Mouse (Mus musculus) spleen, embryonic (tissue): ENCODE data around the gene 1810009A15Rik.
"Not testable (repeated sequence)": the region's sequence is repeated elsewhere in the genome, so short reads cannot be mapped to it uniquely, and the experiment has no call there.

Source experiments
- CTCF ChIA-PET: fragments of 350-600 bp; sonication (Branson Sonifier 250); formaldehyde crosslinking; loops from one replicate; lab custom pipeline; 2022; lab: Charles Lee

Gene 1810009A15Rik

DNA sequence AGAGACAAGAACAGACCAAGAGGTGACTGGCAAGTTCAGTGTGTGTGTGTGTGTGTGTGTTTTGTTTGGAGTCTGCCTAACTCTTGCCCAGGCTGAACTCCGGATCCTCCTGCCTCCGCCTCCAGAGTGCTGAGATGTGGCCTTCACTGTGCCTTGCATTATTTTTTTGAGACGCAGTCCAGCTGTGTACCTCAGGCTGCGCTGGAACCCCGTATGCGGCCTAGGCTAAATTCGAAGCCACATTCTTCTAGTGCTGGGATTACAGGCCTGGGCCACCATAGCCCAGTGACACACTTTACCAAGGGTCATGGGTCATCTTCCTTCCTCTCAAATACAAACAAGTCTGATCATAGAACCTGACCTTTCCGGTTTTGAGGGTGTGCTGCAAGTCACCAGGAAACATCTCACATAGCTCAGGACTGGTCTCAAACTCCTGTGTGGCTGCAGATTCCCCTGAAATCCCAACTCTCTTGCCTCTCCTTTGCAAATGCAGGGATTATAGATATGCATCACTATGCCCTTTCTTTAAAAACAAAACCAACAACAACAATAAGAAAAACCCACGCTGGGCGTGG, 16.3 kb upstream of the 1810009A15Rik start:
- CTCF ChIA-PET: interaction anchor here (0.7 kb wide), 1 partner anchor 16 kb away, joined by 6 read pairs; no protein-coding TSS in a partner anchor

DNA sequence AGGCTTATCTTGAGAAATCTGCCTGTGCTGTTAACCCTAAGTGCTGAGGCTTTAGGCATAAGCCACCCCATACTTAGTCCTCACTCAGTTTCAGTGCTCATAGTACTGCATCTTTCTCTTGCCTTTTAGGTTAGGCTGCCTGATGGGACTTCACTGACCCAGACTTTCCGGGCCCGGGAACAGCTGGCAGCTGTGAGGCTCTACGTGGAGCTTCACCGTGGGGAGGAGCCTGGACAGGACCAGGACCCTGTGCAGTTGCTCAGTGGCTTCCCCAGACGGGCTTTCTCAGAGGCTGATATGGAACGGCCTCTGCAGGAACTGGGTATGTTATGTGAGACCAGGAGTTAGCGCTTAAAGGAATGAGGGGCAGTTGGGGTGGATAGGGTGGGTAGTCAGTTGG, 13.6 kb upstream of the 1810009A15Rik start:
- CTCF ChIA-PET: no interaction called here

DNA sequence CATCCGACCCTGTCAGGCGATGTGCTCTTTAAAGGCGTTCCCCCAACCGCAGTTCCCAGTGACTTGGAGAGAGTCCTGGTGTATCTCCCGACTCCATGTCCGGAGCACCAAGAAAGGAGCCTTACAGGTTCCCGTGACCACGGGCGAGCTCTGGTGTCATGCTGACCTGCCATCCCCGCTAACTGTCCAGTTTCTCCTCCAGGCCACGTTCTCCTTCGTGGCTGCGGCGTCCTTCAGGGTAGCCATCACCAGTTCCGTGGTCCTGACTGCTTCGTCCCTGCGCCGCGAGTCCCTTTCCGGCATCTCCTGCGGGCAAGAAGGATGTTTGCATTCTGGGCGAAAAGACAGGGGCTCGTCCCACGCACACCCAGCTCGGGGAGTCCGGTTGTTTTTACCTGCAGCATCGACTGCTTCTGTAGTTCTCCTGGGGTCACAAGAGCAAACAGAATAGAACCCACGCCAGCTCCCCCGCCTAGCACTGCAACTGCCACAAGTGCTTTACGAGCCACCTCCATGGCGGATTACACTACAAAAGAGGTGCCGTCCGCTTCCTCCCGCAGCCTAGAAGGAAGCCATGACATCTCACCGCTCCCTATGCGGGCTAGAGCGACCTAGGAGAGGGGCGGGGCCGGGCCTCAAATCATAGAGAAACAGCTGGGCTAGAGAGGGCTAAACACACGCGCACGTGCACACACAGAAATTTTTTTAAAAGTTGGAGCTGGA, 8.2 kb upstream of the 1810009A15Rik start, which contains the start of gene Uqcc3:
Gene Uqcc3 (minus strand): TSS at position 613 of the 723 bp plus-strand sequence.
- CTCF ChIA-PET: interaction anchor here (0.9 kb wide), 1 partner anchor 229 kb away, joined by 3 read pairs; no protein-coding TSS in a partner anchor

DNA sequence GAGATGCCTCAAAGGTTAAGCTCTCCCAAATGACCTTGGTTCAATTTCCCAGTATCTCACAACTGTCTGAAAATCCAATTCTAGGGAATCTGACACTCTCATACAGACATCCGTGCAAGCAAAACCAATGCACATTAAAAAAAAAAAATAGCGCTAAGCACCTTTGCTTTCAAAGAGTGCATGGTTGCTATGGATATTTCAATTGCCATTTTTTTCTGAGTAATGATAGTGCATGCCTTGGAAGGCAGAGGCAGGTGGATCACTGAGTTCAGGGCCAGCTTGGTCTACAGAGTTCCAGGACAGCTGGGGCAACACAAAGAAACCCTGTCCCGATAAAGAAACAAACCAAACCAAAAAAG, 7.6 kb upstream of the 1810009A15Rik start:
- CTCF ChIA-PET: interaction anchor here (0.7 kb wide), 1 partner anchor 67 kb away, joined by 3 read pairs; no protein-coding TSS in a partner anchor

DNA sequence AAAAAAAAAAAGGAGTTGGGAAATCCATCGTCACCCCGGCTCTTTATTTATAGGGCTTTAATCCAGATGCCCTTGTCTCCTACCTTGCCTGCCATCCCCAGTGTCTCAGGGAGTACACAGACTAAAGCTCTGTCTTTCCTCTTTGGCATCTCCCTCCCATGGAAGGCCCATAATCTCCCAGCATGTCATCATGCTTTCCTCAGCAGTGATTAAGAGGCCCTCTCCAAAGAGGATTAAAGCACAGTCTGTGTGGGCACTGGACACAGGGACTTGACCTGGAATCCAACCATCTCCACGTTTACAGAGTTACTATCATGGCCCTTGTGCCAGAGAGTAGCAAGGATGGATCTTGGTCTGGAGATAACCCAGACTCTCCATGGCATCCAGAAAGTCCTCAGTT, 5.0 kb upstream of the 1810009A15Rik start, which contains the start of the genes Lbhd1 and Gm49403:
Gene Lbhd1 (plus strand): TSS at position 117 of the 400 bp plus-strand sequence.
Gene Gm49403 (plus strand): TSS at position 315 of the 400 bp plus-strand sequence.
- CTCF ChIA-PET: no interaction called here

DNA sequence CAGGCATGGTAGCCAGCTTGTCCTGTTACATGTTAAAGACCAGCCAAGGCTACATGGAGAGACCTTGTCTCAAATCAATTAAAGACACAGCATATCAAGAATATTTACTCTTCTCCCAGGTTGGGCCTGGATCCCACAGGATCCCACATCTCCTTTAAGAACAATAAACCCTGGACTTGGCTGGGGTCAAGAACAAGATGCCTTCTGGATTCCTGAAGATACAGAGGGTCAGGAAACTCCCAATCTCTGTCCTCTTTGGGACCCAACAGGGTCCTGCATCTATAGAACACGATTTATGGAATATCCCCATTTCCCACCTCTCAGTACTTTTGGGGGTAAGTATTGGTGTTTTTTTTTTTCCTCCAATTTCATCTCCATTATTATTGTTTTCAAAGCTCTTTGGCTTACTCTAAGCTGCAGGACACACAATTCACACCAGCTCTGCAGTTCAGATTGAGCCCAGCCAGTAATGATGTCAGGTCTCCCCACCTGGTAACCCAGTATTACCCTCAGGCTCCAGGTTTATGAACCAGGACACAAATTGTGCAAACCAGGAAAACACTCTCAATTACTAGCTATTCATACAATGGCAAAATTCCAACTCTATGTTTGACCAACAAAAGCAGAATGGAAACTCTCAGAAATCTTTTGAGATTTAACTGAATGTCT, 1.6 kb upstream of the 1810009A15Rik start:
- CTCF ChIA-PET: interaction anchor here (0.9 kb wide), 1 partner anchor 44 kb away, joined by 4 read pairs; no protein-coding TSS in a partner anchor

DNA sequence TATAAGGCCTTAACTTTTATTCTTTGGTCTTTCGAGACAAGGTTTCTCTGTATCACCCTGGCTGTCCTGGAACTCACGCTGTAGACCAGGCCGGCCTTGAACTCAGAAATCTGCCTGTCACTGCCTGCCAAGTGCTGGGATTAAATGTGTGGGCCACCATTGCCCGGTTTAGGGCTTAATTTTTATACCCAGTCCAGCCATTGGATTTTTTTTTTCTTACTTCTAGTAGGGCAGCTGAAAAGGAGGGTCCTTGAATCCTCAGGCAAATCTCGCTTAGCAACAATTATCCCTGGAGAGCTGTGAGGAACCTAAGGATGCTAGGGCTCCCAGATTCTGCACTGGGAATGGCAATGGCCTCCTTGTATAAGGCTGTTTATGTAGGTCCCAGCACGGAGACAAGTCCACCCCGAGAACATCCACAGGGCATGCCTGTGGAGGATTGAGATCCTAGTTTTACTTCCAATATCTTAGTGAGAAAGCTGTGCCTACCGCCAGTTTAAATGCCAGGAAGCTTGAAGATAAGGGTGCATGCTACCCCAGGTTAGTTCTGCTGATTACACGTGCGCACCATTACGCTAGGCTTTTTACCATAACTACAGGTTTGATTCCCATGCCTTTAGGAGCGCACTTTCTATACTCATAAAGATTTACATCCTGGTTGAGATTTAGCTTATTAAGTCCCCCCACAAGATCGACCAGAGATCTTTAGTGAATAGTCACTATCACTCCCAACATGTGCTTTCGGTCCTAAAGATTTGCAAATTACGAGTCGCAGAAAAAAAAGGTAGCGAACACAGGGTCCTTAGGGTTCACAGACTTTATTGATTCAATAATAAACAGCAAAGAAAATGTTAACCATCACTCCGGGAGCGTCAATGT, 829 bp upstream of the 1810009A15Rik start:
- CTCF ChIA-PET: interaction anchor here (0.5 to 0.7 kb wide), 2 partner anchors 15 to 221 kb away, joined by 4 to 6 read pairs; no protein-coding TSS in a partner anchor

DNA sequence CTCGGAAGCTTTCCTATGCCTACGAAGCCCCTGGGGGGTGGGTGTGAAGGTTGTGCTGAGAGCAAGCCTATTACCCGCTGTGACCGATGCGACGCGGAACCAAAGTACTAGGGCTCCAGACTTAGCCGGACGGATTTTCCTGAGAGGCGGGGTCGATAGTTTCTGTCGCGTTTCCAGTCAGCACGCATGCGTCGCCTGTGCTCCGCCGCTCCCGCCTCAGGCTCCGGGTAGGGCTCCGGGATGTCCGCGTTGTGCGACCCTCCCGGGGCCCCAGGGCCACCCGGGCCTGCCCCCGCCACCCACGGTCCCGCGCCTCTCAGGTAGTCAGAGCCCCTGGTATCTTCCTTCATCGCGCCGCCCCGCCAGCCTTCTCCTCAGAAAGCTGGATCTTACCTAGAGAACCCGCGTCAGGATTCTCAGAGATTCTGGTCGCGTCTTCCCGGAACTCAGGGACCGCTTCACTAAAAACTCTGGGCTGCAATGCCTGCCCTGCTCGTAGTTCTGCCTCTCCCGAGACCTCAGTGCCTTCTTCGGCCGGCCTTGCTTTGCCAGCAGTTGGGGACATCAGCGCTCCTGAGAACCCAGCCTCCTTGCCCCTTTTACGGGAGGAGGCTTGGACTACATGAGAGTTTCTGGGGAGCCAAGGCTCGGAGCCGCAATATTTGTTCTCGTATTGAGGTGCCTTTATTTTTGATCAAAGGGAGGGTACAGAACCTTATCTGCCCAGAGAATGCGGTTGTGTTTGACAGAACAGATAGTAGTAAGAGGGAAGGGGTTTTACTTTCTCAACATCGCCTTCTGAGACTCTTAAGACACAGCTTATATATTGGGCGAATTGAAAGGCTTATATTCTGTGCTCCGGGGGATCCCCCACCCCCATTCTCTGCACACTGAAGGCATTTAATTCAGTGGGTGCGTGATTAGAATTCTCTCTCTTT, 4.4 kb downstream of the 1810009A15Rik start, which contains the start of gene Ints5:
Gene Ints5 (plus strand): TSS at position 177 of the 938 bp plus-strand sequence.
- CTCF ChIA-PET: interaction anchor here (0.6 to 0.8 kb wide), 3 partner anchors 70 to 998 kb away, joined by 6 to 24 read pairs (median 6); no protein-coding TSS in a partner anchor

DNA sequence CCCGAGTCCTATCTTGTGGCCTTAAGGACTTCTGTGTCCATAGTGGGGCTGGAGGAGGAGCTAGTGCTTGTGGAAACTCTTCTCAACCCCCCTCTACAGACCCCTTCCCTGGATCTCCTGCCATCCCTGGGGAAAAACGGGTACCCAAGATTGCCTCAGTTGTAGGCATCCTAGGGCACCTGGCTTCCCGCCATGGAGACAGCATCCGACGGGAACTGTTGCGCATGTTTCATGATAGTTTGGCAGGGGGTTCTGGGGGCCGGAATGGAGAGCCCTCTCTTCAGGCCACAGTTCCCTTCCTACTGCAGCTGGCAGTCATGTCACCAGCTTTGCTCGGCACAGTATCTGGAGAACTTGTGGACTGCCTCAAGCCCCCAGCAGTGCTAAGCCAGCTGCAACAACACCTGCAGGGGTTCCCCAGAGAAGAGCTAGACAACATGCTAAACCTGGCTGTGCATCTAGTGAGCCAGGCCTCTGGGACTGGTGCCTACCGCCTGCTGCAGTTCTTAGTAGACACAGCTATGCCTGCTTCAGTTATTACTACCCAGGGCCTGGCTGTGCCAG, 6.8 kb downstream of the 1810009A15Rik start:
- CTCF ChIA-PET: interaction anchor here (0.6 kb wide), 1 partner anchor 94 kb away, joined by 3 read pairs; no protein-coding TSS in a partner anchor

DNA sequence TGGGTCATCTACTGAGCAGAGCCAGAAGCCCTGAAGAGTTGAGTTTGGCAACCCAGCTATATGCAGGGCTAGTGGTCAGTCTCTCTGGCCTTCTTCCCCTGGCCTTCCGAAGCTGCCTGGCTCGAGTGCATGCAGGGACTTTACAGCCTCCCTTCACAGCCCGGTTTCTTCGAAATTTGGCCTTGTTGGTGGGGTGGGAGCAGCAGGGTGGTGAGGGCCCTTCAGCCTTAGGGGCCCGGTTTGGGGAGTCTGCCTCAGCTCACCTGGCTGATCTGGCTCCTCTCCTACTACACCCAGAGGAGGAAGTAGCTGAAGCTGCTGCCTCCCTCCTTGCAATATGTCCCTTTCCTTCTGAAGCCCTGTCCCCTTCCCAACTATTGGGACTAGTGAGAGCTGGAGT, 7.6 kb downstream of the 1810009A15Rik start:
- CTCF ChIA-PET: not testable (repeated sequence)

DNA sequence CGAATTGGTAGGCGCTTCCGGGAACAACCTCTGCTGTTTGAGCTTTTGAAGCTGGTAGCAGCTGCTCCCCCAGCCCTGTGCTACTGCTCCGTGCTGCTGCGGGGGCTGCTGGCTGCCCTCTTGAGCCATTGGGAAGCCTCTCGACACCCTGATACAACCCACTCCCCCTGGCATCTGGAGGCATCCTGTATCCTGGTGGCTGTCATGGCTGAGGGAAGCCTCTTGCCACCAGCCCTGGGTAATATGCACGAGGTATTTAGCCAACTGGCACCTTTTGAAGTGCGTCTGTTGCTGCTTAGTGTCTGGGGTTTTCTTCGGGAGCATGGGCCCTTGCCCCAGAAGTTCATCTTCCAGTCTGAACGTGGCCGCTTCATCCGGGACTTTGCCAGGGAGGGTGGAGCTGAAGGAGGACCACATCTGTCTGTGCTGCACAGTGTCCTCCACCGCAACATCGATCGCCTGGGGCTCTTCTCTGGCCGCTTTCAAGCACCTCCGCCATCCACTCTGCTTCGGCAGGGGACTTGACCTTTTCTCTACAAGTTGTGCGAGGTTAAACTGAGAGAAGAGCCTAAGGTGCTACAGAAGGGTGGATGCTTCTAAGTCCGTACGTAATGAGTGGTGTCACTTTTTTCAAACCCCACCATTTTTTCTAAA, 8.7 kb downstream of the 1810009A15Rik start:
- CTCF ChIA-PET: not testable (repeated sequence)

DNA sequence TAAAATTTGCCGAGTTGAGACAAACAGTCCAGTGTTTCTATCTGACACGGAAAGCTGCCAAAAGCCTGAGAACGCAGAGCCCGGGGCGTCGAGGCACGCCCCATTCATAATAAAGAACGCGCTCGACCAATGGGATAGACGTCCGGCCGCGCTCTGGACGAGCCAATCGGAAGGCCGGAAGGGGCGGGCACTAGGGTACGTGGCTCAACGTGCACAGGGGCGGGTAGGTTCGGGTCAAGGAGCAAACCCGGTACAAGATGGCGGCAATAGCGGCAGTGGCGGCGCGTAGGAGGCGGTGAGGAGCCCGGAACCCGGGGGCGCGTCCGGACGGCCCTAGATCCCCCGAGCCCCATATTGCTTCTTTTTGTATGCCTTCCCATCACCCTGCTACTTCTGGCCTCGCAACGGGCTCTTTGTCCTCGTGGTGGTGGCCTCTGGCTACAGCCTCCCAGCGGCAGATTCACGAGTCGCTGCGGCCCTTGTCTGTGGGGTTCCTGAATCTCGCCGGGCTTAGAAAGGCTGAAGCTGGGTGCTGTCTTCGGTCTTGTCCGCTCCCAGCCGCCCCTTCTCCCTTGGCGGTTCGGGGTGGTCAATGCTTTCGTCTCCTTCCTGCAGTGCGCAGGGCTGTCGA, 9.3 kb downstream of the 1810009A15Rik start, which contains the start of gene Ganab:
Gene Ganab (plus strand): TSS at position 207 of the 631 bp plus-strand sequence.
- CTCF ChIA-PET: no interaction called here

DNA sequence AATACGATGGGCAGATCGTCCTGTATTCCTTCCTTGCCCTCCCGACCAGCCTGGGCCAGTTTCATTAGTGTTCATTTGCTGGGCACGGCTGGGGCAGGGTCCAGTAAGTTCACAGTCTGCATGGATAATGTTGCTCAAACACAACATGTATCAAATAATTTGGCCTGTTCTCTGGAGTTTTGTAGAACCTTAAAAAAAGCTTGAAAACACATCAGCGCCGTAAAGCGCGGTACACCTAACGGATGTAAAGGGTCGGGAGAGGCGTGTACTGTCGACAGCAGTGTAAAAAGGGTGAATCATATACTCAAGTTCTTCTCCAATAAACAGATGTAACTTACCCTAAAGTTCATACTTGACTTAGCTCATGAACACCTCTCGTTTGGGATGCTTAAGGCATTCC, 9.9 kb downstream of the 1810009A15Rik start:
- CTCF ChIA-PET: no interaction called here

DNA sequence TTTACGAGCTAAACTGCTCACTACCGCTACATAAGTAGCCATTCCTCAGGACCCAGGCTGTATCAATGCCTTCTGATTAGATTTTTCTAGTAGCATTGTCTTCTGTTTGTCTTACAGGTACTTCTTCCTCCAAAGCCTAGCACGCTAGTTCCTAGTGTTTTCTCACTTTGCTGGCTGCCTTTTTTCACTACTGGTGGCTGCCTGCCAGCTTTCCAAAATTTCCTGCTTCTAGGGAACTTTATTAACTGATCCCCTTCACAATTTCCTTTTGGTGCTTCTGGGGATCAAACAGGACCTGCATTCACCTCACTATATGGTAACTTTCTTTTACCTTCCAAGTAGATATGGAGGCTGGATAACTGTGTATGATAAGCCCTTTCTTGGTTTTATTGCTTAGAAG, 10.4 kb downstream of the 1810009A15Rik start:
- CTCF ChIA-PET: no interaction called here

DNA sequence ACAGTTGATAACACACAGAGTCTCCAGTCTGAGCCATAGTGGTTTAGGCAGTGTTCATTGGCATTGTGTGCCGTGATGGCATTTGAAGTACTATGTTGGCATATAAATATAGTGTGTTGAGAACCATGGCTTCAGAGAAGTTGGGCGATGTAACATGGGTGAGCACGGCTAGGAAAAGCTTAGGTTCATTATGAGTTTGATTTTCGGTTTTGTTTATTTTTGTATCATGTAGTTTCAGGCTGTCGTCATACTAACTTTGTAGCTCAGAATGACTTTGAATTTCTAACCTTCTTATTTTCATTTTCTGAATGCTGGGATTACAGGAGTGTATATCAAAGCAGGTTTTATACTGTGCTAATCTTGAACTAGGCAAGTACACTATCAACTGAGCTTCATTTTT, 14.8 kb downstream of the 1810009A15Rik start:
- CTCF ChIA-PET: no interaction called here

DNA sequence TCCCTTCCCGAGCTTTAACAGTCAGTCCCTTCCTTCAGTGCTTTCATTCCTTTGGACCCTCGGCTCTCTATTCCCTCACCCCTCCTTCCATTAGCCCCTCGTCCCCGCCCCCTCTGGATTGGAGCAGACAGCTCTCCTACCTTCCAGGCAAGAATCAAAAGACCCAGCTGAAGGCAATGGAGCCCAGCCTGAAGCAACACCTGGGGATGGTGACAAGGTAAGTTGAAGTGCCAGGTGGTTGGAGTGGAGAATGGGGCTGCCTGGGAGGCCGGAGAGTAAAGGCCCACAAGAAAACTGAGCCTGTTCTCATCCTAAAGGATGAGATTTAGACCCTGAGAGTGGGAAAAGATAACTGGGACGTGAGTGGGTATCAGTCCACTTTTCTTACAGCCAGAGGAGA, 19.9 kb downstream of the 1810009A15Rik start:
- CTCF ChIA-PET: no interaction called here

DNA sequence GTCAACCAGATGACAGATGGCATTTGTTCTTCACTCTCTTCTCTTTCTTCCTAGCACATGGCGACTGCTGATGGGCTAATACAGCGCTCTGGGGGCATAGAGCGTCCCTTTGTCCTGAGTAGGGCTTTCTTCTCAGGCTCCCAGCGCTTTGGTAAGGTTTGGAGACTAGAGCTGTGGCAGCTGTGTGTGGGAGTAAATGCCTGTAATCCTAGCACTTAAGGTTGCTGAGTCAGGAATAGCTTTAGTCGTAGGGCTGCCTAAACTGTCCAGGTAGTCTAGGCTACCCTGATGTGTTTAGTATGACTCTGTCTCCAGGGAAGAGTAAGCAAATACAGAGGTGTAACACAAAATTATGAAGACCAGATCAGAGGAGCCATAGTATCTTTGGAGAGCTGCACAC, 23.2 kb downstream of the 1810009A15Rik start:
- CTCF ChIA-PET: no interaction called here

DNA sequence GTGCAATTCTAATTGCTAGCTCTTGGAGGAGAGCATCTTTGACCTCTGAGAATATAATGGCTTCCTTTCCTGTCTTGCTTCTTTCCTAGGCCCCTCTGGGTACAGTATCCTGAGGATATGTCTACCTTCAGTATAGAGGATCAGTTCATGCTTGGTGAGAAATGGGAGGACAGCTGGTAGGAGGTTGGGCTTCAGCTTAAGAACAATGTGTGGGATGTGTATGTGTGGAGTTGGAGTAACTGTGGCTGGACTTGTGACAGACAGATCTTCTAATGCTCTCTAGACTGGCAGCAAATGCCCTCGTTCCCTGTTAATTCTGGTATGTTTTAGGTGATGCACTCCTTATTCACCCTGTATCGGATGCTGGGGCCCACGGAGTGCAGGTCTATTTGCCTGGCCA, 25.6 kb downstream of the 1810009A15Rik start:
- CTCF ChIA-PET: no interaction called here
